ENCODE assay signal across 9 mouse cellular contexts in the genomic region with DNA sequence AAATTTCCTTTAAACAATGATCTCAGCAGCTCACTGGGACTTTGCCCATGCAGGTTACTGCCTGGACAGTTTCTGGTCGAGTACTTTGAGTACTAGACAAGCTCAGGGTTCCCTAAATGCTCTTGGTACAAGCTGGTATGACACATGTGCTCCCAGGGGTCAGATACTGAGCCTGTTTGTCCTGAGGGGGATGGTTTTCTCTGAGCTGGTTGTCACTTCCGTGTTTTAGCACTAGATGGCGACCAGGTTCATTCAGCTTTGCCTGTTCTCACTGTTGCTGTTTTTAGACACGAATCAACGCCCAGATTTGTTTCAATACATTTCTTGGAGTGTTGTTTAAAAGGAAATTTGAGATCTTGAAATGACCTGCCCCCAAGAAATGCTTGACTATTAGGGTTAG. TPM values are rescaled to one million over a fixed set of nuclear protein-coding genes. Genes with fewer than 3 reads are reported as not detected.
DNase-seq lines count a peak whose midpoint lies in the region; ATAC-seq and TF ChIP-seq lines count a peak whose summit lies in the region.
"Had no signal": no experiment of that assay in that cellular context is flagged by ENCODE, and none has a peak within 500 bp of the region (broad histone marks: within the 10 kb centered on the region; RNA-seq: fewer than 3 reads in every experiment).

No protein-coding gene starts in this region.

- TF ChIP-seq CTCF in E14TG2a.4 (conservative IDR thresholded peaks at IDR 0.05; ENCODE audit: low read length): peak; percentile 72

- ATAC-seq in hindbrain, embryonic 13.5 days (ENCODE audit: low FRiP score): no peak
- ATAC-seq in megakaryocyte progenitor cell, adult 5-6 weeks (replicated peaks; ENCODE audit: poor library complexity): peak; percentile 54

- WGBS in hindbrain, embryonic 10.5 days: 15% methylated on average over 5 of the region's 5 CpGs
- 11% methylated on average over 5 of the region's 5 CpGs for WGBS in hindbrain, embryonic 13.5 days

- no peak overlapping the region for H3K4me2 ChIP-seq in hindbrain, embryonic 13.5 days
- H3K4me2 ChIP-seq: embryonic facial prominence, embryonic 13.5 days had no signal

- no peak overlapping the region for H3K27ac ChIP-seq in hindbrain, embryonic 10.5 days
- H3K27ac ChIP-seq in hindbrain, embryonic 13.5 days: no peak overlapping the region
- H3K27ac ChIP-seq: embryonic facial prominence, embryonic 13.5 days had no signal

- H3K36me3 ChIP-seq in hindbrain, embryonic 10.5 days: no peaks in the 10 kb centered on the region
- no peaks in the 10 kb centered on the region for H3K36me3 ChIP-seq in hindbrain, embryonic 13.5 days
- peaks cover 22% of the 10 kb centered on the region for H3K36me3 ChIP-seq in E14TG2a.4 (ENCODE audit: insufficient read depth, low read length)
- H3K36me3 ChIP-seq in splenic B cell, adult 2 months (ENCODE audit: control insufficient read depth, insufficient read depth, low read length, poor library complexity, severe bottlenecking): no peaks in the 10 kb centered on the region
- H3K36me3 ChIP-seq: embryonic facial prominence, embryonic 13.5 days had no signal

- no peak overlapping the region for H3K4me3 ChIP-seq in hindbrain, embryonic 10.5 days
- H3K4me3 ChIP-seq in hindbrain, embryonic 13.5 days: no peak overlapping the region
- no peak overlapping the region for H3K4me3 ChIP-seq in E14TG2a.4 (replicated peaks; ENCODE audit: low read length)
- H3K4me3 ChIP-seq: embryonic facial prominence, embryonic 13.5 days had no signal

- no peaks in the 10 kb centered on the region for H3K9me3 ChIP-seq in hindbrain, embryonic 10.5 days
- no peaks in the 10 kb centered on the region for H3K9me3 ChIP-seq in hindbrain, embryonic 13.5 days
- no peaks in the 10 kb centered on the region for H3K9me3 ChIP-seq in E14TG2a.4 (ENCODE audit: low read length)
- H3K9me3 ChIP-seq: embryonic facial prominence, embryonic 13.5 days had no signal

- DNase-seq in hindbrain, embryonic 10.5 days (ENCODE audit: low spot score): peak; percentile 47
- DNase-seq in c-Kit-positive CD71-negative TER-119-negative erythroid progenitor cells, embryonic 14.5 days (ENCODE audit: low read depth): peak; percentile 47
- peak; percentile 31 for DNase-seq in gastrocnemius, postnatal 10 days
- peak; percentile 30 to 52 for DNase-seq in layer of hippocampus, adult 8-10 months (ENCODE audit: low spot score in 2 of 2)
- DNase-seq in splenic B cell, adult 2 months (ENCODE audit: low read depth, low spot score): peak; percentile 81

- no peak overlapping the region for H3K9ac ChIP-seq in hindbrain, embryonic 13.5 days
- H3K9ac ChIP-seq: embryonic facial prominence, embryonic 13.5 days had no signal

- H3K4me1 ChIP-seq in hindbrain, embryonic 10.5 days (replicated peaks): peaks cover 18% of the 10 kb centered on the region
- peaks cover 16% of the 10 kb centered on the region for H3K4me1 ChIP-seq in hindbrain, embryonic 13.5 days (replicated peaks)
- peaks cover 37% of the 10 kb centered on the region for H3K4me1 ChIP-seq in E14TG2a.4 (replicated peaks; ENCODE audit: low read depth, low read length)

- H3K27me3 ChIP-seq in hindbrain, embryonic 10.5 days (ENCODE audit: insufficient read depth, poor library complexity, severe bottlenecking): no peaks in the 10 kb centered on the region
- no peaks in the 10 kb centered on the region for H3K27me3 ChIP-seq in hindbrain, embryonic 13.5 days
- no peaks in the 10 kb centered on the region for H3K27me3 ChIP-seq in E14TG2a.4 (ENCODE audit: insufficient read depth, low read length)
- H3K27me3 ChIP-seq in splenic B cell, adult 2 months (ENCODE audit: control insufficient read depth, insufficient read depth, low read length, poor library complexity, severe bottlenecking): no peaks in the 10 kb centered on the region
- H3K27me3 ChIP-seq: embryonic facial prominence, embryonic 13.5 days had no signal

RNA-seq across cellular contexts. Expression of a gene that starts 2.6 kb away (rescaled TPM):
- polyA plus RNA-seq in hindbrain, embryonic 10.5 days (2016; fragmentation: Nextera tagmentation; extraction: Ambion mirVana): 168 and 184 TPM in 2 replicates
- polyA plus RNA-seq in hindbrain, embryonic 13.5 days (2015; fragmentation: Nextera tagmentation; extraction: Ambion mirVana): 232 and 239 TPM in 2 replicates
- 10 to 100 TPM; 54.6 to 63.5 TPM for total RNA-seq in gastrocnemius, postnatal 10 days (2021)
- 10 to 100 TPM; 56.9 to 81.3 (median 72.5) TPM for total RNA-seq in layer of hippocampus, adult 8-10 months (2022)
- 77.6 and 78.2 TPM in 2 replicates for total RNA-seq in megakaryocyte progenitor cell, adult 5-6 weeks (2015)
- total RNA-seq in megakaryocyte progenitor cell, adult 5-6 weeks (2017): 113 and 134 TPM in 2 replicates

Comparison
In these comparisons a context has a peak if more than half of its experiments do, and no peak if none do; other contexts are left out.
1. DNase-seq: peak in every context shown above with its lines; median percentile 81 in splenic B cell, adult 2 months; 47 in hindbrain, embryonic 10.5 days; 47 in c-Kit-positive CD71-negative TER-119-negative erythroid progenitor cells, embryonic 14.5 days; 41 in layer of hippocampus, adult 8-10 months; 31 in gastrocnemius, postnatal 10 days.